Mouse (Mus musculus) yolk sac, embryonic 10.5 days (tissue): ENCODE measurements around the gene Hba-x.
A peak's percentile ranks its signal among the peaks of the same experiment; 100 is the strongest.

ENCODE experiments used
- DNase-seq: peaks from one replicate; pipeline ENCODE4 v3.0.0-alpha.2; 2017; ENCODE audit warnings: low spot score

Hba-x gene

GRCm38 (mm10) chr11:32276347-32276746, at the start of gene Hba-x:
Hba-x (plus strand) TSS chr11:32276400.
- peak; percentile 52 for DNase-seq

GRCm38 (mm10) chr11:32227041-32227440, 49.2 kb upstream of the Hba-x start:
- DNase-seq, result no peak

- no peak for DNase-seq
Measured at GRCm38 (mm10) chr11:32227555-32227954, 48.6 kb upstream of the Hba-x start.

- DNase-seq, result no peak
Measured at GRCm38 (mm10) chr11:32228292-32228845, 47.8 kb upstream of the Hba-x start.

GRCm38 (mm10) chr11:32230220-32230619, 46.0 kb upstream of the Hba-x start:
- no peak for DNase-seq

GRCm38 (mm10) chr11:32231125-32231524, 45.1 kb upstream of the Hba-x start:
- DNase-seq, result no peak

- DNase-seq, result no peak
Measured at GRCm38 (mm10) chr11:32232848-32233247, 43.4 kb upstream of the Hba-x start.

GRCm38 (mm10) chr11:32233895-32234294, 42.3 kb upstream of the Hba-x start:
- no peak for DNase-seq

GRCm38 (mm10) chr11:32234816-32235485, 41.2 kb upstream of the Hba-x start:
- no peak for DNase-seq

GRCm38 (mm10) chr11:32235646-32236045, 40.6 kb upstream of the Hba-x start:
- DNase-seq, result no peak

GRCm38 (mm10) chr11:32236132-32236531, 40.1 kb upstream of the Hba-x start:
- no peak for DNase-seq

- no peak for DNase-seq
Measured at GRCm38 (mm10) chr11:32236712-32237410, 39.3 kb upstream of the Hba-x start.

- no peak for DNase-seq
Measured at GRCm38 (mm10) chr11:32237411-32237795, 38.8 kb upstream of the Hba-x start.

GRCm38 (mm10) chr11:32238093-32238860, 37.9 kb upstream of the Hba-x start:
- no peak for DNase-seq

GRCm38 (mm10) chr11:32241391-32241790, 34.8 kb upstream of the Hba-x start:
- DNase-seq, result no peak

GRCm38 (mm10) chr11:32242209-32242608, 34.0 kb upstream of the Hba-x start:
- no peak for DNase-seq

- DNase-seq, result no peak
Measured at GRCm38 (mm10) chr11:32243205-32243955, 32.8 kb upstream of the Hba-x start.

GRCm38 (mm10) chr11:32244064-32244463, 32.1 kb upstream of the Hba-x start:
- DNase-seq, result no peak

GRCm38 (mm10) chr11:32244617-32245016, 31.6 kb upstream of the Hba-x start:
- DNase-seq, result no peak

GRCm38 (mm10) chr11:32245614-32246013, 30.6 kb upstream of the Hba-x start:
- DNase-seq, result no peak

- no peak for DNase-seq
Measured at GRCm38 (mm10) chr11:32247068-32247467, 29.1 kb upstream of the Hba-x start.

GRCm38 (mm10) chr11:32248350-32248749, 27.9 kb upstream of the Hba-x start:
- no peak for DNase-seq
